Mouse (Mus musculus) erythroblast, embryonic 14.5 days (primary cell): ENCODE results near the gene Eif4g3.

Experiments
- GATA1 ChIP-seq: IDR thresholded peaks from 2 replicates; pipeline ENCODE4 v1.6.1; 2012; ENCODE audit warnings: low read length, inconsistent platforms, mixed read lengths
- TAL1 ChIP-seq: IDR thresholded peaks from 3 replicates; pipeline ENCODE4 v1.6.1; 2012; ENCODE audit warnings: low read length, inconsistent platforms, mixed read lengths

DNA sequence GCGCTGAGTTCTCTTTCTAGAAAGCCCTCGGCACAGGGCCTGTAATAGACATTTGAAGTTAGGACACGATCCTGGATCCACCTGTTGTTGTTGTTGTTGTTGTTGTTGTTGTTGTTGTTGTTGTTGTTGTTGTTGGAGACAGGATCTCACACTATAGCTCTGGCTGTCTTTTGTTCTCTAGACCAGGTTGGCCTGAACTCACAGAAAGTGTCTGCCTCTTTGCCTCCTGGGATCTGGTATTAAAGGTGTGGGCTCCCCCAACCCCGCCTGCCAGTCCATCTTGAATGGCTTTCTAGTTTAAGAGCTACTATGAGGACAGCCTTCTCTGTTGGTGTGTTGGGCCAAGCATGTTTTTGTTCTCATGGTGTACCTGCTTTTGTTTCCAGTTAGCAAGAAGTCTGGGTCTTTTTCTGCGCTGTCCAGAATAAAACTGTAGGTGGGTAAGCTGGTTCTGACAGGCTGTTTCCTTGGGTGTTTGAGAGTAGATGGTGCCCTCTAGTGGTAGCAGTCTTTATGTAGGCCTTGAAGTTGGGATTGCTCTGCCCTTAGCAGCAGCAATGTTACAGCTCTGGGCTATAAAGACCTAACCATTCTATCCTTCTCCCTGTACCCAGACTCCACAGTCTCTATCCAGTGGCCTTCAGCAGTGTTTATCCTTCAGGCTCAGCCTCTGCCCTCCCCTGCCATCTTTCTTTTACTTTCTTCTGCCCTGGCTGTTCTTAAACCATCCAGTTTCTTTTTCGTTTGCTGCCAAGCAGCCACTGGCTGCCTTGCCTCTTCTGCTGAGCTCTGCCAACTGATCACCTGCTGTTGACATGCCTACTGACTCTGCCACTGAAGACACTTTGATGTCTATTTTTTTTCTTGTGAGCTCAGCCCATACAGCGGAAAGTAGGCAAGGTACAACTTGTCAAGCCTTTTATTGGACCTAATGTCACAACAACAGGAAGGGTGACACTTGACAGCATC lies 114.9 kb downstream of the Eif4g3 start:
- TF ChIP-seq GATA1 (no peak), TAL1 (no peak)
